Mouse (Mus musculus): ENCODE measurements around the gene Ovol2. TPM values are rescaled to one million over a fixed set of nuclear protein-coding genes. Genes with fewer than 3 reads are reported as not detected.

Gene Ovol2
- polyA plus RNA-seq, 1 experiment from 2014 or later, result 2.3 TPM

DNA sequence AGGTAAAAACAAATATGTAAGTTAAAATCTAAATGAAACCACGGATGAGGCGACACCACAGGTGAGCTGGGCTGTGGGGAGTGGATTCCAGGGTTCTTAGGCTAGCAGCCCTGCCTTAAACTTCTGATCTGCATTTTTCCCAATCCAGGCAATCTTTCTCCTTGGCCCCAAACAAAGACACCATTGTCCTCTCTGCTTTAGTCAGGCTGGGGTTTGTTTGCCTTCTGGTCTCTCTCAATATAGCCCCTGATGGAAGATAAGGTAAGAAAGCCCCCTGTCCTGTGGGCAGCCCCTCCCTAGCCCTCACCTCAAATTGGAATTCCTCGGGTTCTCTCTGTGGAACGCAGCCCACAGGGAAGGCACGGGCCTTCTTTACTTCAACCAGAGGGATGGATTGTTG is 21.7 kb downstream of the Ovol2 start:
- Histone ChIP-seq H3K27ac (no peak overlapping the region), H3K4me2 (no peak overlapping the region), H3K27me3 (no peaks in the 10 kb centered on the region), H3K4me3 (no peak overlapping the region), H3K9me3 (no peaks in the 10 kb centered on the region), H3K36me3 (no peaks in the 10 kb centered on the region), H3K9ac (no peak overlapping the region), H3K4me1 (peaks cover 4% of the 10 kb centered on the region; the same call in 1 of the 2 replicates)
- no peak for ATAC-seq (ENCODE audit: insufficient number of reproducible peaks, low FRiP score, low TSS enrichment, low read depth)
- WGBS, result 59% methylated on average over 5 of the region's 5 CpGs

DNA sequence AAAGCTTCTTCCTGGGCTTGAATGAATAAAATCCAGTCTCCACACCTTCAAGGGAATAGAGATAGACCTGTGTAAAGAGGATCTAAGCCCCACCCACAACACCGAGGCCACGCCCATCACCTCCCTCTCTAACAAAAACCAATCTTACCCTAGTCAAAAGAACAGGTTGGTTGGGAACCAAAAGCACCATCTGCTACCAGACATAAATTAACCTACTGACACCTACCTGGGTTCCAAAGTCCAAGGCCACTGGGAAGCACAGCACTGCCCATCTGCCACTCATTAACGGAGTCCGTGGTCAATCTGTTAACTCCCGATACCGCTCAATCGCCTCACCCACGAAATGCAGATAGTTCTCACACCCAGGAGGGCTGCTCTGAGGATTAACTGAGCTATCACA is 23.4 kb downstream of the Ovol2 start:
- no peak overlapping the region for H3K4me3 ChIP-seq

DNA sequence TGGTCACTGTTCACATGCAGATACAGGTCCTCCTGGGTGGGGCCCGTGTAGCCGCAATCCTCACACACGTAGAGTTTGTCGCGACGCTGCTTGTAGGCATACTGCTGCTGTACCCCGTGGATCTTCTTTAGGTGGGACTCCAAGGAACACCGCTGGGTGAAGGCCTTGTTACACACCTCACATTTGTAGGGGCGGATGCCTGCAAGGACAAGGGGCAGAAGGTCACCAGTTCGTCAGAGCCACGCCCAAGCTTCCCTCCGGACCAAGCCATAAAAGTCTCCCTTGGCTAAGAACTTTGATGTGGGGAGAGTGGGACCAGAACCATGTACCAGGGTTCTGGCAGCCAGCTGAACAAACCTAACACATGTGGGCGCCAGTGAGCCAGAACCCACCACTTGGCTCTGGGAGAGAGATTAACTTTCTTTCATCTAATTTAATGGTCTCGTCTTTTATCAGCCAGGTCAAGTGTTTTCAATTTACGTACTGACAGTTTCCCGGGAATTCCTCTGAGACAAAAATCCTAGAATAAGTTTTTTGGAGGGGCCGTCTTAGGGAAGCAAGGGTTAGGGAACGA is 26.1 kb downstream of the Ovol2 start:
- no peak overlapping the region for H3K4me2 ChIP-seq
- no peak overlapping the region for H3K4me3 ChIP-seq
- no peaks in the 10 kb centered on the region for H3K9me3 ChIP-seq
- H3K36me3 ChIP-seq, result no peaks in the 10 kb centered on the region
- 50% methylated on average over 18 of the region's 18 CpGs for WGBS
- H3K9ac ChIP-seq, result no peak overlapping the region
- H3K27ac ChIP-seq, result no peak overlapping the region
- no peak for ATAC-seq (ENCODE audit: insufficient number of reproducible peaks, low FRiP score, low TSS enrichment, low read depth)
- H3K4me1 ChIP-seq, result peaks cover 4% of the 10 kb centered on the region; the same call in 1 of the 2 replicates
- no peaks in the 10 kb centered on the region for H3K27me3 ChIP-seq

More for the DNA sequence above, 23.4 kb downstream of the Ovol2 start:
- Histone ChIP-seq H3K27ac (no peak overlapping the region), H3K36me3 (no peaks in the 10 kb centered on the region), H3K4me1 (peaks cover 4% of the 10 kb centered on the region; the same call in 1 of the 2 replicates), H3K4me2 (no peak overlapping the region), H3K9ac (no peak overlapping the region), H3K27me3 (no peaks in the 10 kb centered on the region), H3K9me3 (no peaks in the 10 kb centered on the region)
- ATAC-seq (ENCODE audit: insufficient number of reproducible peaks, low FRiP score, low TSS enrichment, low read depth), result no peak
- WGBS, result 57% methylated on average over 8 of the region's 8 CpGs

DNA sequence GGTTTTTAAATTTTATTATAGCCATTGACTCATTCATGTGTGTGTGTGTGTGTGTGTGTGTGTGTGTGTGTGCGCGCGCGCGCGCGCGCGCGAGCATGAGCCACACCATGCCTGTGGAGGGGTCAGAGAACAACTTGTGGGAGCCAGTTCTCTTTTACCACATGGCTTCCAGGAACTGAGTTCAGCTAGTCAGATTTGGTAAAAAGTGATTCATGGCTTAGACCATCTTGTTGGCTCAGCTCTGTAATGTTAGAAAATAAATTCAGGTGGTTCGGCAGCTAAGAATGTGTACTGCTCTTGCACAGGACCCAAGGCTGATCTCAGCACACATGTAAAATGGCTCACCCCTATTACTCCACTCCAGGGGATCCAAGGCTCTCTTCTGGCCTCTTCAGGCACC is 30.8 kb downstream of the Ovol2 start:
- WGBS, result 91% methylated on average over 11 of the region's 11 CpGs
- H3K4me2 ChIP-seq, result no peak overlapping the region
- H3K9me3 ChIP-seq, result no peaks in the 10 kb centered on the region
- H3K36me3 ChIP-seq, result no peaks in the 10 kb centered on the region
- no peak overlapping the region for H3K4me3 ChIP-seq
- H3K27me3 ChIP-seq, result no peaks in the 10 kb centered on the region
- H3K4me1 ChIP-seq, result peaks cover 4% of the 10 kb centered on the region; the same call in 1 of the 2 replicates
- H3K9ac ChIP-seq, result no peak overlapping the region
- no peak for ATAC-seq (ENCODE audit: insufficient number of reproducible peaks, low FRiP score, low TSS enrichment, low read depth)
- no peak overlapping the region for H3K27ac ChIP-seq

DNA sequence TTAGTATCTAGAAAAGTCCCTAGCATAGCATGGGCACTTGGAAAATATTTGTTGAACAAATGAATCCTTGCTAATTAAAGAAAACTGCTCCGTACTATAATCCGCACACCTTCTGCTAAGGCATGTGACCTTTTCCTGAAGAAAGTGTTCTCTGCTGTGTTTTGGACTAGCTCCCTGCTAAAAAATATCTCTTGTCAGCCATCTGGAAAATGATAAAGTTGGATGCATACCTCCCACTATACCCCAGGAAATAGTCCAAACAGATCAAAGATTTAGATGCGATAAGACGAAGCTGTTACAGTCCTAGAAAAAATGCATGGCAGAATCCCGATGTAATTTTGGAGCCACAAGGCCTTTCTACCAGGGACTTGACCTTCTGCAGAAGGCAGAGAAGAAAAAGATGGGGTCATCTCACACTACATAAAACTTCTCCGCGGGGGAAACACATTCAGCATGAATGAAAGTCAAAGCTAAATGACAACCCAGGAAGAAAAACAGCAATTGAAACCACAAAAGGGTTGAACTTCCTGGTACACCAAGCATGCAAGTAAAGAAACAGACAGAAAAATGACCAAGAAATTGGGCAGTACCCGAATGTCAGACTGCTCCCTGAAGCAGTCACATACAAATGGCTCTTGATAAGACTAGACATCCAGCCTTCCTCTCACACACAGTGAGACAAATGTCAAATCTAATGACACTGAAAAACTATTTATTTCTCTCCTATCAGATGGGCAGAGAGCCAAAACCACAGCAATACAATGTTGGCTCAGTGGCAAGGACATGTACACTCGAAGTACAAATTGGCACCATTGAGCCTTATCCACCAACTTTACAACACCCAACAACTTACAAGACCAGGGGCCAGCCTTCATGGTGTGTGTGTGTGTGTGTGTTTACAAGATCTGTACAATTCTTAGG is 31.9 kb downstream of the Ovol2 start:
- Histone ChIP-seq H3K27me3 (no peaks in the 10 kb centered on the region), H3K36me3 (no peaks in the 10 kb centered on the region), H3K9ac (no peak overlapping the region), H3K4me3 (no peak overlapping the region), H3K4me1 (no peaks in the 10 kb centered on the region), H3K27ac (no peak overlapping the region), H3K4me2 (no peak overlapping the region), H3K9me3 (no peaks in the 10 kb centered on the region)
- no peak for ATAC-seq (ENCODE audit: insufficient number of reproducible peaks, low FRiP score, low TSS enrichment, low read depth)
- WGBS, result 62% methylated on average over 9 of the region's 9 CpGs

DNA sequence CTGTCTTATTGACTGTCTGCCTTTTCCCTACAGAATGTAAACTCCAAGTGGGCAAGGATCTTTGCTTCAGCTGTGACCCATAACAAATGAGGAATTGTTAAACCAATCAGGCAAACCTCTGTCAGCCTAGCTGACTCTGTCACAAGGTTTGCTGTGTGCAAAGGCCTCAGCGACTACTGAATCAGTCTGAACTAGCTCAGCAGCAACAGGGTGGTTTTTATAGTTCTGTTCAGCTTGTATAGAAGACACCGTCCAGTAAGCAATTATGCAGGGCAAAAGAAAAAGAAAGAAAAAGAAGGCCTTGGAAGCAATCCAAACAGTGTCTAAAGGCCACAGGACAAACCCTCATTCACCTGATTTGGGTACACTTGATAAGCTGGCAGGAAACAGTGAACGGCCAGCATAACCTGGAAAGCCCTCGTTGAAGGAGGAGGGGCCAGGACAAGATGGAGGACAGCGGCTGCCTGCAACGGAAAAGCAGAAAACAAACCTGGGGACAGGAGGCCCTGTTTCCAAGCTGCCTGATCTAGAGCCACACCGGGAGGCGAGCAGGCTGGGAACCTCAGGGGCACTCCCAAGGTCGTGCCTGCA is 36.7 kb downstream of the Ovol2 start:
- no peak overlapping the region for H3K9ac ChIP-seq
- H3K4me3 ChIP-seq, result no peak overlapping the region
- no peak overlapping the region for H3K4me2 ChIP-seq
- H3K36me3 ChIP-seq, result no peaks in the 10 kb centered on the region
- H3K4me1 ChIP-seq, result no peaks in the 10 kb centered on the region
- no peaks in the 10 kb centered on the region for H3K27me3 ChIP-seq
- H3K27ac ChIP-seq, result no peak overlapping the region
- no peak for ATAC-seq (ENCODE audit: insufficient number of reproducible peaks, low FRiP score, low TSS enrichment, low read depth)
- no peaks in the 10 kb centered on the region for H3K9me3 ChIP-seq
- 60% methylated on average over 9 of the region's 9 CpGs for WGBS

DNA sequence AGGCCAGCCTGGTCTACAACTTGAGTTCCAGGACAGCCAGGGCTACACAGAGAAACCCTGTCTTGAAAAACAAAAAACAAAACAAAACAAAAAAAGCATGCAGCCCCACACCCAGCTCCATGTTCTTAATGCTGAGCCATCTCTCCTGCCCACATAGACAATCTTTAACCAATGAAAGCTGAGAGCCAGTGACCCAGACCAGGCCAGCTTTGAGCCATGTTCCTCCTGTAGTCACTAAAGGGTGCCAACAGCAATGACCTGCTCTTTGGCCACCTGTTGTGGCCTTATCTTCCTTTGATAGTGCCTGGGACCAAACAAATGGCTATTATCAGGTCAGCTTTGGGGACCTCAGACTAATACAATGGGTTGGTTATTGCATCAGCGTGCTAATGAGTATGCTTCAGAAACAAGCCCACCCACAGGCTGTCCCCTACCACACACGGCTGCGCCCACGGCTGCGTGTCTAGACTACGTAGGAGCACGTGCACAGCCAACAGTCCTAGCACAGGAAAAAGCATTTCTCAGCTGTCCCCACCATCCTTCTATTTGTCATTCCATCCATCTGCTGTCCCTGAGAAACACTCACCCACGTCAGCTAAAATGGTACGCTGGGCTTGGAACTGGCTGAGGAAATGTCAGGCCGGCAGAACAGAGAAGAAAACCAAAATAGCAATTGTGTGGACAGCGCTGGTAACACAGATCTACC is 40.2 kb downstream of the Ovol2 start:
- Histone ChIP-seq H3K9ac (no peak overlapping the region), H3K27me3 (no peaks in the 10 kb centered on the region), H3K27ac (no peak overlapping the region), H3K4me1 (0 out of 2 replicates have a peak, but pooled peaks cover 2% of the 10 kb centered on the region), H3K4me3 (no peak overlapping the region), H3K36me3 (no peaks in the 10 kb centered on the region), H3K4me2 (no peak overlapping the region), H3K9me3 (no peaks in the 10 kb centered on the region)
- WGBS, result 83% methylated on average over 11 of the region's 11 CpGs
- ATAC-seq (ENCODE audit: insufficient number of reproducible peaks, low FRiP score, low TSS enrichment, low read depth), result no peak

DNA sequence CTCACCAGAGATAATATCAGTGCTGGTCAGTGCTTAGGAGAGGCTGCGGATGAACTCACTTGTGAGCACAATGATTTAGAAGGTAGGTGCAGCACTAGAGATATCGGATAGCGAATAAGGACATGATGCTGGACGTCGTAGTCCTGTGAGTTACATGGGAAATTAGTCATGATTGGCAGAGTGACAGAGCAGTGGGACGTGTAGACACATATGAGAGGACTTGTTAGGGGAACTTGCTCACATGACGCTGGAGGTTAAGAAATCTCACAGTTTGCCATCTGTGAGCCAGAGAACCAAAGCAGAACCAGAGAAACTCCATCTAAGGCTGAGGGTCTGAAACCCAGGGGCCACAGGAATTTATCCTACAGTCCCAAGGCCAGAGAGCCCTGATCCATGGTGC is 41.6 kb downstream of the Ovol2 start:
- no peak overlapping the region for H3K9ac ChIP-seq
- H3K4me3 ChIP-seq, result no peak overlapping the region
- 84% methylated on average over 7 of the region's 7 CpGs for WGBS
- H3K9me3 ChIP-seq, result no peaks in the 10 kb centered on the region
- H3K27me3 ChIP-seq, result no peaks in the 10 kb centered on the region
- H3K36me3 ChIP-seq, result no peaks in the 10 kb centered on the region
- no peak overlapping the region for H3K27ac ChIP-seq
- H3K4me2 ChIP-seq, result no peak overlapping the region
- ATAC-seq (ENCODE audit: insufficient number of reproducible peaks, low FRiP score, low TSS enrichment, low read depth), result no peak
- 0 out of 2 replicates have a peak, but pooled peaks cover 2% of the 10 kb centered on the region for H3K4me1 ChIP-seq

DNA sequence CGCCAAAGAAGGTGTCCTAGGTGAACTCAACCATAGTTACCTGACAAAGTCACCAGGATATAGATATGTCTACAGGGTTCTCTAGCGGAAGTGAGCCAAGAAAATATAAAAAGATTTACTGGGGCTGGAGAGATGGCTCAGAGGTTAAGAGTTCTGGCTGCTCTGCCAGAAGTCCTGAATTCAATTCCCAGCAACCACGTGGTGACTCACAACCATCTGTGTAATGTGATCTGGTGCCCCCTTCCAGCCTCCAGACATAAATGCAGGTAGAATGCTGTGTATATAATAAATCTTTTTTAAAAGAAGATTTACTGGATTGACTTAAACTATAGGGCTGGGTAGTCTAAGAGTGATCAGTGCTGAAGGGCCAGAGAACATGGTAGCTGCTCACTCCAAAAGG is 50.5 kb downstream of the Ovol2 start:
- Histone ChIP-seq H3K4me3 (no peak overlapping the region), H3K9ac (no peak overlapping the region), H3K4me1 (no peaks in the 10 kb centered on the region), H3K27ac (no peak overlapping the region), H3K36me3 (peaks cover 29% of the 10 kb centered on the region), H3K4me2 (no peak overlapping the region), H3K9me3 (no peaks in the 10 kb centered on the region), H3K27me3 (no peaks in the 10 kb centered on the region)
- ATAC-seq (ENCODE audit: insufficient number of reproducible peaks, low FRiP score, low TSS enrichment, low read depth), result no peak
- 51% methylated on average over 3 of the region's 3 CpGs for WGBS

DNA sequence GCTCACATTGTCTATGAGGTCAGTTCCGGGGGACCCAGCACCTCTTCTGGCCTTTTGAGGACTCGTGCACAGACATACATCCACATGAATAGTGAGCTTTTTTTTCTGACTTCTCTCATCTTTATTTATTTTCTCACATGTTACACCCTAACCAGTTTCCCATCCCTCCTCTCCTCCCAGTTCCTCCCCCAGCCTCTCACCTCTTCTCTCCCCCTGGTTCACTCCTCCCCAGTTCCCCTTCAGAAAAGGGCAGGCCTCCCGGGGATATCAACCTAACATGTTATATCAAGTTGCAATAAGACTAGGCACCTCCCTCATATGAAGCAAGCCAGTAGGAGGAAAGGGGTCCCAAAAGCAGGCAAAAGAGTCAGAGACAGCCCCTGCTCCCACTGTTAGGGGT is 51.4 kb downstream of the Ovol2 start:
- Histone ChIP-seq H3K36me3 (peaks cover 32% of the 10 kb centered on the region), H3K4me2 (no peak overlapping the region), H3K4me3 (no peak overlapping the region), H3K4me1 (no peaks in the 10 kb centered on the region), H3K27me3 (no peaks in the 10 kb centered on the region), H3K9me3 (no peaks in the 10 kb centered on the region), H3K9ac (no peak overlapping the region), H3K27ac (no peak overlapping the region)
- no peak for ATAC-seq (ENCODE audit: insufficient number of reproducible peaks, low FRiP score, low TSS enrichment, low read depth)
- WGBS, result 77% methylated on average over 3 of the region's 3 CpGs

DNA sequence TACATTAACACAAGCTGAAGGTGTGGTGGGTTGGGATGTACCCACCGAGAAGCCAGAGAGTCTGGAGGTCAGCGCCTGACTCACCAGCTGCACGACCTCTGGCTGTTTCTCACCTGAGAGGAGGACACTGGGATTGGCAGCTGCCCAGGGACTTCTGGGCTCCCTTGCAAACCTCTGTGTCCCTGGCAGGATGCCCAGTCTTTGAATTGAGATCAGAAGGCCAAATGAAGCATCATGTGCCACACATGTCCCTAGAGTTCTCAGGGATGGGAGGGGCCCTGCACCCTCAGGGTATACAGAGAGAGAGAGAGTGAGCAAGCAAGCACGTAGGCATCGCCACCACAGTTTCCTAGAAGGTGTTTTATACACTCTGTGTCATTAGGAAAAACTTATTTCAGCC is 52.2 kb downstream of the Ovol2 start:
- WGBS, result 58% methylated on average over 5 of the region's 5 CpGs
- H3K4me3 ChIP-seq, result no peak overlapping the region
- H3K36me3 ChIP-seq, result peaks cover 32% of the 10 kb centered on the region
- no peak for ATAC-seq (ENCODE audit: insufficient number of reproducible peaks, low FRiP score, low TSS enrichment, low read depth)
- H3K9me3 ChIP-seq, result no peaks in the 10 kb centered on the region
- no peak overlapping the region for H3K27ac ChIP-seq
- H3K4me2 ChIP-seq, result no peak overlapping the region
- H3K27me3 ChIP-seq, result no peaks in the 10 kb centered on the region
- H3K9ac ChIP-seq, result no peak overlapping the region
- peaks cover 3% of the 10 kb centered on the region; the same call in 1 of the 2 replicates for H3K4me1 ChIP-seq

All from limb, embryonic 15.5 days (tissue).